Mouse (Mus musculus): ENCODE measurements around the gene Cpeb3. TPM values are rescaled to one million over a fixed set of nuclear protein-coding genes. Genes with fewer than 3 reads are reported as not detected.
A peak's percentile ranks its signal among the peaks of the same experiment; 100 is the strongest.
"Not testable (repeated sequence)": the region's sequence is repeated elsewhere in the genome, so short reads cannot be mapped to it uniquely, and the experiment has no call there.

Cpeb3 gene
- polyA plus RNA-seq, 1 experiment from 2014 or later: 1.2 TPM

GRCm38 (mm10) chr19:37081467-37081866 lies 126.9 kb downstream of the Cpeb3 start:
- no peak overlapping the region for H3K4me3 ChIP-seq (ENCODE audit: low read depth, low read length)
- H3K9ac ChIP-seq (ENCODE audit: low read length): no peak overlapping the region
- no peaks in the 10 kb centered on the region for H3K36me3 ChIP-seq (ENCODE audit: control insufficient read depth, insufficient read depth, low read length)
- no peak overlapping the region for H3K27ac ChIP-seq (replicated peaks)
- ATAC-seq (ENCODE audit: low FRiP score, low TSS enrichment): no peak
- 57% methylated on average over 6 of the region's 6 CpGs for WGBS
- no peaks in the 10 kb centered on the region for H3K27me3 ChIP-seq (ENCODE audit: control insufficient read depth, insufficient read depth, low read length)
- no peaks in the 10 kb centered on the region for H3K9me3 ChIP-seq (ENCODE audit: control insufficient read depth, low read length)
- H3K4me2 ChIP-seq (replicated peaks; ENCODE audit: low read depth): no peak overlapping the region
- no peaks in the 10 kb centered on the region for H3K4me1 ChIP-seq (replicated peaks; ENCODE audit: control insufficient read depth, insufficient read depth)
- DNase-seq (ENCODE audit: low spot score): no peak
- no peak for TF ChIP-seq EP300 (optimal IDR thresholded peaks at IDR 0.05)
- peak; percentile 44; the same call in 1 of the 2 replicates for TF ChIP-seq CTCF (IDR thresholded peaks at IDR 0.05; ENCODE audit: low read depth)

DNA sequence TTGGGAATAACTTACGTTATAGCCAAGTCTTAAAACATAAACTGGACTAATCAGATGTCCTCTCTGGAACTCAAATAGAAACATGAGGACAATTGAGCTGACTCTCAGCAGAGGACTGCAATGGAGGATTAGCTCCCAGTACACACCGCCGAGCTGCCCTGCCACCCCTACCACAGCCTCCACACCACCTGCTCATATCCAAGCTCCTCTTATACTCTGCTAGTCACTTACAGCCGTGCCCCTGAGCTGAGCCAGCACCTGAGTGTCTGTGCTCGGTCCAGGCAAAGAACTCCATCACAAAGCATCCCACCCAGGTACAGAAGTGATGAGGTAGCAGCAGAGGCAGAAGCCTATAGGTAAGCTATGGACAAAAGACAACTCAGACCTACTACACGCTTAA lies 129.2 kb downstream of the Cpeb3 start:
- Histone ChIP-seq H3K27me3 (ENCODE audit: control insufficient read depth, insufficient read depth, low read length) (no peaks in the 10 kb centered on the region), H3K4me1 (replicated peaks; ENCODE audit: control insufficient read depth, insufficient read depth) (no peaks in the 10 kb centered on the region), H3K4me3 (ENCODE audit: low read depth, low read length) (no peak overlapping the region), H3K27ac (replicated peaks) (no peak overlapping the region), H3K9ac (ENCODE audit: low read length) (no peak overlapping the region), H3K9me3 (ENCODE audit: control insufficient read depth, low read length) (no peaks in the 10 kb centered on the region), H3K4me2 (replicated peaks; ENCODE audit: low read depth) (no peak overlapping the region), H3K36me3 (ENCODE audit: control insufficient read depth, insufficient read depth, low read length) (no peaks in the 10 kb centered on the region)
- ATAC-seq (ENCODE audit: low FRiP score, low TSS enrichment): no peak
- 82% methylated on average over 6 of the region's 6 CpGs for WGBS
- TF ChIP-seq EP300 (optimal IDR thresholded peaks at IDR 0.05): no peak
- no peak for TF ChIP-seq CTCF (IDR thresholded peaks at IDR 0.05; ENCODE audit: low read depth)
- DNase-seq (ENCODE audit: low spot score): no peak

DNA sequence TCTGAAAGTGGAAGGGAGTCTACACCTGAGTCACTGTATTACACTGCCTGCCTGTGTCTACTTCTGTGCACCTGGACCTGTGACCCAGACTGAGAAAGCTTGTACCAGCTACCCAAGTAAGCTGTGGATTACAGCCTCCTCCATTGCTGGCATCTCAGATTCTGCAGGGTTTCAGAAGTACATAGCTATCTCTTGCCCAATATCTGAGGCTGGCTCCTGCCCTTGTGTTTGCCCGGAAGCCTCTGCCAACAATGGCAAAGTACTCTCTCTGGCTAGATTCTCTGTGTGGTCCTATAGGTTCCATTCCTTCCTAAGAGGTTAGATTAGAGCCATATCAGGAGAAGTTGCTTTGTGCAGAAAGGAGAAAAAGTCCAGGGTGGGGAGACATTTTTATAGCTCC lies 129.8 kb downstream of the Cpeb3 start:
- WGBS: 73% methylated on average over 1 of the region's 1 CpGs
- Histone ChIP-seq H3K4me2 (replicated peaks; ENCODE audit: low read depth) (no peak overlapping the region), H3K4me1 (replicated peaks; ENCODE audit: control insufficient read depth, insufficient read depth) (no peaks in the 10 kb centered on the region), H3K36me3 (ENCODE audit: control insufficient read depth, insufficient read depth, low read length) (no peaks in the 10 kb centered on the region), H3K27ac (replicated peaks) (no peak overlapping the region), H3K9me3 (ENCODE audit: control insufficient read depth, low read length) (no peaks in the 10 kb centered on the region), H3K27me3 (ENCODE audit: control insufficient read depth, insufficient read depth, low read length) (no peaks in the 10 kb centered on the region), H3K9ac (ENCODE audit: low read length) (no peak overlapping the region), H3K4me3 (ENCODE audit: low read depth, low read length) (no peak overlapping the region)
- ATAC-seq (ENCODE audit: low FRiP score, low TSS enrichment) (no peak), DNase-seq (ENCODE audit: low spot score) (no peak)
- no peak for TF ChIP-seq EP300 (optimal IDR thresholded peaks at IDR 0.05)
- TF ChIP-seq CTCF (IDR thresholded peaks at IDR 0.05; ENCODE audit: low read depth): no peak

DNA sequence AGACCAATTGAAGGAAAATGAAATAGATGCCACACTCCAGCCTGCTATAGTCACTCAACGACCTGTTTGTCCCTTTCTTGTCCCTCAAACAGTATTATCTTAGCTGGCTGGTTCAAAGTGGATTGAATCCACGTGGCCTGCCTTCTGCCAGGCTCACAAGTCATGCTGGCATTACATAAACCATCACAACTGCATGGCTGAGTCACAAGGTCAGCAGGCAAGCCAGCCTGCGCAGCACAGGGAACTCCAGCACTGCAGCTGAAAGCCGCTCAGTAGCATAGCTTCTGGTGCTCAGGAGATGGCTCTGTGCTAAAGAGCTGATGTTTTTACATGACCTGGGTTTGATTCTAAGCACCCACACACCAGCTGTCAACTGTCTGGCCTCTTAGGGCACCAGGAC lies 130.3 kb downstream of the Cpeb3 start:
- no peak overlapping the region for H3K4me2 ChIP-seq (replicated peaks; ENCODE audit: low read depth)
- no peaks in the 10 kb centered on the region for H3K9me3 ChIP-seq (ENCODE audit: control insufficient read depth, low read length)
- H3K36me3 ChIP-seq (ENCODE audit: control insufficient read depth, insufficient read depth, low read length): no peaks in the 10 kb centered on the region
- TF ChIP-seq EP300 (optimal IDR thresholded peaks at IDR 0.05): no peak
- no peak for TF ChIP-seq CTCF (IDR thresholded peaks at IDR 0.05; ENCODE audit: low read depth)
- peak; percentile 92 for ATAC-seq (ENCODE audit: low FRiP score, low TSS enrichment)
- H3K4me3 ChIP-seq (ENCODE audit: low read depth, low read length): no peak overlapping the region
- no peak overlapping the region for H3K27ac ChIP-seq (replicated peaks)
- H3K27me3 ChIP-seq (ENCODE audit: control insufficient read depth, insufficient read depth, low read length): no peaks in the 10 kb centered on the region
- DNase-seq (ENCODE audit: low spot score): peak; percentile 62
- WGBS: 35% methylated on average over 4 of the region's 4 CpGs
- H3K9ac ChIP-seq (ENCODE audit: low read length): no peak overlapping the region
- H3K4me1 ChIP-seq (replicated peaks; ENCODE audit: control insufficient read depth, insufficient read depth): no peaks in the 10 kb centered on the region

DNA sequence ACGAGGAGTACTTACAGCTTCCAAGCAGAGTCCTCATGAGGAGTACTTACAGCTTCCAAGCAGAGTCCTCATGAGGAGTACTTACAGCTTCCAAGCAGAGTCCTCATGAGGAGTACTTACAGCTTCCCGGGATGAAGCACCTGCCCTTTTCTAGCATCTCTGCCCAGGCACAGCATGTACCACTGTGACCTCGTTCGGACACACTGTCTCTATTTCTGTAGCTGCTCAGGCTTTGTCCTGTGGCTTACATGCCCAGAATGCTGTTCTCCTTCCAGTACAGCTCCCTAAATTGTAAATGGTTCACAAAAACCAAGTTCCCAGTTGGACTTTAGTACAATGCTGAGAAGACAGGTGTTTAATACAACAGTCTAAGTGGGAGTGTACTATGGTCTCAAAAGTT lies 131.1 kb downstream of the Cpeb3 start:
- not testable (repeated sequence) for ATAC-seq (ENCODE audit: low FRiP score, low TSS enrichment); H3K9ac ChIP-seq (ENCODE audit: low read length); H3K4me2 ChIP-seq (replicated peaks; ENCODE audit: low read depth); H3K36me3 ChIP-seq (ENCODE audit: control insufficient read depth, insufficient read depth, low read length); H3K27me3 ChIP-seq (ENCODE audit: control insufficient read depth, insufficient read depth, low read length); H3K4me3 ChIP-seq (ENCODE audit: low read depth, low read length); DNase-seq (ENCODE audit: low spot score); H3K27ac ChIP-seq (replicated peaks); H3K4me1 ChIP-seq (replicated peaks; ENCODE audit: control insufficient read depth, insufficient read depth); H3K9me3 ChIP-seq (ENCODE audit: control insufficient read depth, low read length)
- 79% methylated on average over 4 of the region's 4 CpGs for WGBS

DNA sequence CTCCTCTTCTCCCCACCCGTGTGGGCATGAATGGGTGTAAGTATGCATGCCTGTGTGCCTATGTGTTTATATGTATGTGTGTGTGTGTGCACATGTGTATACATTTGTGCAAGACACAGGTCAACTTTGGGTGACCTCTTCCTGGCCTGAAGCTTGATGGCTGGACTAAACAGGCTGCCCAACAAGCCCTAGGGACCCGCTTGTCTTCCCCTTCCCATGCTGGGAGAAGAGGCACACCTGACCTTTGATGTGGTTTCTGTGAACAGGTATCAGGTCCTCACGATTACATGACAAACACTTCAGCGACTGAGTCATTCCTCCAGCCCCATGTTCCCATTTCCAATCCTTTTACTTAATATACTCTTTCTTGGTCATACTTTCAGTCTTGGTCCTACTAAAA lies 131.8 kb downstream of the Cpeb3 start:
- TF ChIP-seq CTCF (IDR thresholded peaks at IDR 0.05; ENCODE audit: low read depth) (no peak), EP300 (optimal IDR thresholded peaks at IDR 0.05) (no peak)
- 62% methylated on average over 4 of the region's 4 CpGs for WGBS
- H3K36me3 ChIP-seq (ENCODE audit: control insufficient read depth, insufficient read depth, low read length): no peaks in the 10 kb centered on the region
- H3K4me3 ChIP-seq (ENCODE audit: low read depth, low read length): no peak overlapping the region
- H3K4me1 ChIP-seq (replicated peaks; ENCODE audit: control insufficient read depth, insufficient read depth): no peaks in the 10 kb centered on the region
- DNase-seq (ENCODE audit: low spot score): no peak
- H3K4me2 ChIP-seq (replicated peaks; ENCODE audit: low read depth): no peak overlapping the region
- H3K27me3 ChIP-seq (ENCODE audit: control insufficient read depth, insufficient read depth, low read length): no peaks in the 10 kb centered on the region
- no peak overlapping the region for H3K27ac ChIP-seq (replicated peaks)
- ATAC-seq (ENCODE audit: low FRiP score, low TSS enrichment): no peak
- H3K9ac ChIP-seq (ENCODE audit: low read length): no peak overlapping the region
- no peaks in the 10 kb centered on the region for H3K9me3 ChIP-seq (ENCODE audit: control insufficient read depth, low read length)
